Mouse (Mus musculus): ENCODE data around the gene Efcab2. TPM values are rescaled to one million over a fixed set of nuclear protein-coding genes. Genes with fewer than 3 reads are reported as not detected.

Gene Efcab2
- polyA plus RNA-seq, 1 experiment, result 0.38 TPM

DNA sequence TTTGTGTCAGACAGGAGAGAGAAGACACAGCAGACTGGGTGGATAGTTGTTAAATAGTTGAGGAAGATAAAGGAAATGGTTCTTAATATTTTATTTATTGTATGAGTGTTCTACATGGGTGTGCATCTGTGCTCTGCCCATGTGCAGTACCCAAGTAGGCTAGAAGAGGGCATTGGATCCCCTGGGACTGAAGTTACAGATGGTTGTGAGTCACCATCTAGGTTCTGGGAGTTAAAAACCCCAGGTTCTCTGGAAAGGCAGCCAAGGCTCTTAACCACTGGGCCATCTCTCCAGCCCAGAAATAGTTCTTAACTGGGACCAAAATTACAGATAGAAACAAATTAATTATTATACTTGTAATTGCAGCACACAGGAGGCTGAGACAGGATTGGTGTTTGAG, 30.5 kb upstream of the Efcab2 start:
- H3K4me3 ChIP-seq (replicated peaks), result no peak overlapping the region
- peaks cover 1% of the 10 kb centered on the region for H3K36me3 ChIP-seq (replicated peaks; ENCODE audit: low read length)
- H3K27me3 ChIP-seq (replicated peaks), result no peaks in the 10 kb centered on the region
- peaks cover 42% of the 10 kb centered on the region for H3K4me1 ChIP-seq
- no peak for TF ChIP-seq GATA1 (IDR thresholded peaks at IDR 0.05; ENCODE audit: borderline replicate concordance, low read length)
- TF ChIP-seq FLI1 (IDR thresholded peaks at IDR 0.05; ENCODE audit: low read length), result no peak
- no peaks in the 10 kb centered on the region for H3K9me3 ChIP-seq

DNA sequence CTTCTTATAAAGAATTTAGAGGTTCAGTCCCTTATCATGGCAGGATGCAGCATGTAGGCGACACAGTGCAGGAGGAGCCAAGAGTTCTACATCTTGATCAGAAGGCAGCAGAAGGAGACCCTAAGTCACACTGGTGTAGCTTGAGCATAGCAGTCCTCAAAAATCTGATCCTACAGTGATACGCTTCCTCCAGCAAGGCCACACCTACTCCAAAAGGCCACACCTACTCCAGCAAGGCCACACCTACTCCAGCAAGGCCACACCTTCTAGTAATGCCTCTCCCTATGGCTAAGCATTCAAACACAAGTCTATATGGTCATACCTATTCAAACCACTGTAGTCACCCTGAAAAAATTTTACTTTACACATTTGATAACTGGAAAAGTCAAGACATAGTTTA, 29.8 kb upstream of the Efcab2 start:
- Histone ChIP-seq H3K36me3 (replicated peaks; ENCODE audit: low read length) (no peaks in the 10 kb centered on the region), H3K27me3 (replicated peaks) (no peaks in the 10 kb centered on the region), H3K4me1 (peaks cover 40% of the 10 kb centered on the region), H3K4me3 (replicated peaks) (no peak overlapping the region), H3K9me3 (no peaks in the 10 kb centered on the region)
- no peak for TF ChIP-seq GATA1 (IDR thresholded peaks at IDR 0.05; ENCODE audit: borderline replicate concordance, low read length)

DNA sequence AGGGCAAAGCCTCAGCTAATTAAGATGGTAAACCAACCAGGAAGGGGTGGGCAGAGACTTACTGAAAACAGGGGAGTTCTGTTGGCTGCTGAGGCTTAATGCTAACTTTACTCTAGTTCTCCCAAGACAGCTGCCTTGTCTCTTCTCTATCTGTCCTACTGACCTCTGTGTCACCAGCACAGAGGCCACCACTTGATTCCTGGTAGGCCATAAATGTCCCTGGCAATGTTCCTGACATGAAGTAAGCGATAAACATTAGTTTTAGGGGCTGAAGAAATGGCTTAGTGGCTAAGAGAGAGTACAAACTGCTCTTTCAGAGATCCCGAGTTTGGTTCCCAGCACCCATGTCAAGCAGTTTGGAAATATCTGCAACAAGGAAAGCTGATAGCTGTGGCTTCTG, 29.0 kb upstream of the Efcab2 start:
- Histone ChIP-seq H3K27me3 (replicated peaks) (no peaks in the 10 kb centered on the region), H3K4me1 (peaks cover 40% of the 10 kb centered on the region), H3K36me3 (replicated peaks; ENCODE audit: low read length) (no peaks in the 10 kb centered on the region), H3K9me3 (no peaks in the 10 kb centered on the region), H3K4me3 (replicated peaks) (no peak overlapping the region)
- TF ChIP-seq FLI1 (IDR thresholded peaks at IDR 0.05; ENCODE audit: low read length) (no peak), GATA1 (IDR thresholded peaks at IDR 0.05; ENCODE audit: borderline replicate concordance, low read length) (no peak)

DNA sequence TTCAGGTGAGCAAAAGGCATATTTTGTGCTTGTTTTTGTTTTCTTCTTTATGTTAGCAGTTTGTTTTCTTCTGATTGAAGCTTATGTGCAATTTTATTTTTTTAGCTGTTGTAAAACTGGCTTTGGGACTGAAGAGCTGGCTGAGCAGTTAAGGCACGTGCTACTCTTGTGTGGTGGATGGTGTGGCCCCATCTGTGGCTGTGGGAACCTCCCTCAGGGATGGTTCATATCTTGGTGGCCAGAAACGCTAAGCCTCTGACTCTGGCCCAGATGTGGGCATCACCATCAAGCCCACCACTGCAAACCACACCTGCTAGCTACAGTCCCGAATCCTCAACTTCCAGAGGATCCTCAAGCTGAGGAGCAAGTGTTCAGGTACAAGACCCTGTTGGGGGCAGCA, 27.8 kb upstream of the Efcab2 start:
- no peaks in the 10 kb centered on the region for H3K27me3 ChIP-seq (replicated peaks)
- TF ChIP-seq GATA1 (IDR thresholded peaks at IDR 0.05; ENCODE audit: borderline replicate concordance, low read length) (no peak), FLI1 (IDR thresholded peaks at IDR 0.05; ENCODE audit: low read length) (no peak)
- H3K4me3 ChIP-seq (replicated peaks), result no peak overlapping the region
- peaks cover 33% of the 10 kb centered on the region for H3K4me1 ChIP-seq
- no peaks in the 10 kb centered on the region for H3K9me3 ChIP-seq
- H3K36me3 ChIP-seq (replicated peaks; ENCODE audit: low read length), result no peaks in the 10 kb centered on the region

DNA sequence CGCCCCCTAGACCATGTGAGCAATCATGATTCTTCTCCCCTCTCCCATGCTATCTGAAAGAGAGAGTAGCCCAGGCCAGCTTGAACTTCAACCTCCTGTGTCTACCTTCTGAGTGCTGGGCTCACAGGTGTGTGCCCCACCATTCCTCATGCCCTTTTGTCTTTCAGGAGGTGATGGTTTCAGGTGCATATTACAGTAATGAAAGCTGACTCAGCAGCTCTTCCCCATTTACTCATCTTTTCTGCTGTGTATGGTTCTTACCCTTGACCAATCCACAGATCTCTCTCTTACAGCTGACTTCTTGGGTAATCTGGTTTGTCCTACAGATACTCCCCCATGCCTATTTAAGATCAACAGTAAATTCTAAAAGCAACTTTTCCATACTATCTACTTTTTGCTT, 26.7 kb upstream of the Efcab2 start:
- Histone ChIP-seq H3K4me3 (replicated peaks) (no peak overlapping the region), H3K4me1 (peaks cover 31% of the 10 kb centered on the region), H3K9me3 (no peaks in the 10 kb centered on the region), H3K36me3 (replicated peaks; ENCODE audit: low read length) (no peaks in the 10 kb centered on the region), H3K27me3 (replicated peaks) (no peaks in the 10 kb centered on the region)
- no peak for TF ChIP-seq GATA1 (IDR thresholded peaks at IDR 0.05; ENCODE audit: borderline replicate concordance, low read length)
- TF ChIP-seq FLI1 (IDR thresholded peaks at IDR 0.05; ENCODE audit: low read length), result no peak

DNA sequence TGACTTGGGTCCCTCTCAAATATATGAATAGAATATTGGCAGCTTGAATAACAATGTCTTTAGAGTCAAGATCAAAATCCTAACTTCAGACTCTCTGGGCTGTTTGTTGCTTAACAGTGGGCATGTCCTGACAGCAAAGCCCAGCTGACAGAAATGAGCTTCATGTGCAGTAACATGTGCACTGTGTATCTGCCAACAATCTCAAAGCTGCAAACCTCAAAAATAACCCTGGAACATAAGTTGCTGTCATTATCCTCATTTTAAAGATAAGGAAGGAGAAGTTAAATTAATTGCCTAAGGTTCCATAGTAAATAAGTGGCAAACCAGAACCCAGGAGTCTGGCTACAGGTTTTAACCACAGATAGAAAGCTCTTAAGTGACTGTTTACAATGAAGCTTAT, 23.7 kb upstream of the Efcab2 start:
- Histone ChIP-seq H3K36me3 (replicated peaks; ENCODE audit: low read length) (no peaks in the 10 kb centered on the region), H3K4me1 (peaks cover 15% of the 10 kb centered on the region; the same call in 1 of the 2 replicates), H3K9me3 (no peaks in the 10 kb centered on the region), H3K4me3 (replicated peaks) (no peak overlapping the region), H3K27me3 (replicated peaks) (no peaks in the 10 kb centered on the region)
- TF ChIP-seq FLI1 (IDR thresholded peaks at IDR 0.05; ENCODE audit: low read length), result no peak
- TF ChIP-seq GATA1 (IDR thresholded peaks at IDR 0.05; ENCODE audit: borderline replicate concordance, low read length), result no peak

DNA sequence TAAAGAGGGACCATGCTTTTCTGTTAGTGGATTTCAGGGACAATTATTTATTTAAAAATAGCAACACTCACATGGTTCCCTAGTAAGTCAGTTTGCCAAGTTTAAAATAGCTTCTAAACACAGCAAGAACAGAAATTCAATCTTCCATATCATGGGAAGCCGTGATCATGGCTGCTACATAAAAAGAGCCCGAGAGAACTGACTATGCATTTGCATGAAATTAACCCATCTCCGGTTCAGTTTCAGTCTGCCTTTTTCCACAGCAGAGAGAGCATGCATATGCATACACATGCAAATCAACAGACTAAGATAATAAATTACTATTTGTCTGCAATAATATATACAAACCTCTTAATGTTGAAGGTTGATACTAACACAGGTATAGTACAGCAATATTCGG, 17.1 kb upstream of the Efcab2 start:
- Histone ChIP-seq H3K27me3 (replicated peaks) (no peaks in the 10 kb centered on the region), H3K4me1 (peaks cover 25% of the 10 kb centered on the region), H3K9me3 (no peaks in the 10 kb centered on the region), H3K36me3 (replicated peaks; ENCODE audit: low read length) (no peaks in the 10 kb centered on the region), H3K4me3 (replicated peaks) (no peak overlapping the region)
- TF ChIP-seq FLI1 (IDR thresholded peaks at IDR 0.05; ENCODE audit: low read length) (no peak), GATA1 (IDR thresholded peaks at IDR 0.05; ENCODE audit: borderline replicate concordance, low read length) (no peak)

DNA sequence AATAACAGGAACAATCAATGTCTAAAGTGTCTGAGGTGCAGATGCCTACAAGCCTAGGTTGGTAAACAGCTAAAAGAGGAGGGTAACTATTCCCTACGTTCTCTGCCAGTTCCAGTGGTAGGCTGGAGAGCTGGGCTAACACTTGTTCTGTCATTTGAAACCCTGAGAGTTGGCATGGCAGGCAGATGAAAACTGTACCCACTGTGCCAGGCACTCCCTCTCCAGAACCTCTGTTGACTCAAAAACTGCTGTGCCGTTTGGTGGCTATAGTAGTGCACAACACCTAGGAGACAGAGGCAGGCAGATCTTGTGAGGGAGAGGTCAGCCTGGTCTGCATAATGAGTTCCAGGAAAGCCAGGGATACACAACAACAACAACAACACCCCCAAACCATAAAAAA, 16.5 kb upstream of the Efcab2 start:
- TF ChIP-seq FLI1 (IDR thresholded peaks at IDR 0.05; ENCODE audit: low read length) (no peak), GATA1 (IDR thresholded peaks at IDR 0.05; ENCODE audit: borderline replicate concordance, low read length) (no peak)
- no peaks in the 10 kb centered on the region for H3K9me3 ChIP-seq
- no peaks in the 10 kb centered on the region for H3K27me3 ChIP-seq (replicated peaks)

DNA sequence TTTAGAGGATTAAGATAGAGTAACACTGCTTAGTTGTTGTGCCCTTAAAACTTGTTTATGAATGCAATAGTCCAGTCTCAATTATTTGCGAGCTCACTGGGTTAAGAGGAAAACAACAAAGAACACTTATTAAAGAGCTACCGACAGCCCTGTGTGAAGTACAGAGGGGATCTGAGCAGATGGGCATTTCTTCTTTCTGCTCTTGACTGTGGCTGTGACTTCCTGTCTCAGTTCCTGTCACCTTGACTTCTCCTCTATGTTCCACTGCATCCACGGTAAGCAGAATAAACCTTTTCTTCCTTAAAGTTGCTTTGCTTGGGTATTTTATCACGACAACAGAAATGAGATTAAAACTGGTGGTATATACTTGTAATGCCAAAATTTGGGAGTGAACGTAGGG, 12.9 kb upstream of the Efcab2 start:
- peaks cover 10% of the 10 kb centered on the region for H3K9me3 ChIP-seq
- H3K4me1 ChIP-seq, result peaks cover 25% of the 10 kb centered on the region
- TF ChIP-seq GATA1 (IDR thresholded peaks at IDR 0.05; ENCODE audit: borderline replicate concordance, low read length), result no peak
- no peak for TF ChIP-seq FLI1 (IDR thresholded peaks at IDR 0.05; ENCODE audit: low read length)
- H3K36me3 ChIP-seq (replicated peaks; ENCODE audit: low read length), result no peaks in the 10 kb centered on the region
- no peaks in the 10 kb centered on the region for H3K27me3 ChIP-seq (replicated peaks)
- H3K4me3 ChIP-seq (replicated peaks), result no peak overlapping the region

More for the DNA sequence above, 16.5 kb upstream of the Efcab2 start:
- no peaks in the 10 kb centered on the region for H3K36me3 ChIP-seq (replicated peaks; ENCODE audit: low read length)
- H3K4me1 ChIP-seq, result peaks cover 25% of the 10 kb centered on the region
- no peak overlapping the region for H3K4me3 ChIP-seq (replicated peaks)

DNA sequence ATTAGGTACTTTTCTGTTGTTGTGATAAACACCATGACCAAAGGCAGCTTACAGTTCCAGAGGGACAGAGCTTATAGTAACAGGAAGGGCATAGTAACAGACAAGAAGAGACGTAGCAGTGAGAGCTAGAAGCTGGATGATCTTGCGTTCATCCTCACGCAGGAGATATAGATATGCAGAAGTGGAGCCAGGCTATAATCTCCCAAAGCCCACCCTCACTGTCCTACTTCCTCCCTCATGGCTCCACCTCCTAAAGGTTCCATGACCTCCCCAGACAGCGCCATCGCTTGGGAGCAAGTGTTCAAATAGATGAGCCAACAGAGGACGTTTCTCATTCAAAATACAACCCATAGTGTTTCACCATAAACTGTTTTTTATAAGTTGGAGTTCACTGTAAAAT, 10.8 kb upstream of the Efcab2 start:
- Histone ChIP-seq H3K27me3 (replicated peaks) (peaks cover 2% of the 10 kb centered on the region), H3K4me3 (replicated peaks) (no peak overlapping the region), H3K4me1 (peaks cover 20% of the 10 kb centered on the region), H3K36me3 (replicated peaks; ENCODE audit: low read length) (no peaks in the 10 kb centered on the region), H3K9me3 (peaks cover 14% of the 10 kb centered on the region)
- no peak for TF ChIP-seq GATA1 (IDR thresholded peaks at IDR 0.05; ENCODE audit: borderline replicate concordance, low read length)
- no peak for TF ChIP-seq FLI1 (IDR thresholded peaks at IDR 0.05; ENCODE audit: low read length)

DNA sequence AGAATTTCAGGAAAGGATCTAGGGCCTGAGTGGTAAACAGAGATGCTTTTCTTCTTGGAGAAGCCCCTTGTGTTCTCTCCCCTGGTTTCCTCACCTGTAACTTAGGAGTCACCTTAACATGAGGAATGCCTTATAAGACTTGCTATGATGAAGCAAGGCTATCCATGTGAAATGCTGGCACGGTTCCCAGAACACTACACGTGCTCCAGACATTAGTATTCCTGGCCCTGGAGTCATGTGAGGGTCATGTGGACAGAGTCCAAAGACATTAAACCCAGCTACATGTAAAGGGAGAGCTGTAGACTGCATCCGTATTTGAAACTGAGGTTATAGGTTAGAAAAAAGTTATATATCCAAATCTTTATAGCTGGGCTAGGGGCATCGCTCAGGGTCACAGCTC, 9.5 kb upstream of the Efcab2 start:
- peaks cover 14% of the 10 kb centered on the region for H3K9me3 ChIP-seq
- no peak for TF ChIP-seq GATA1 (IDR thresholded peaks at IDR 0.05; ENCODE audit: borderline replicate concordance, low read length)
- H3K4me3 ChIP-seq (replicated peaks), result no peak overlapping the region
- peaks cover 13% of the 10 kb centered on the region for H3K4me1 ChIP-seq
- H3K36me3 ChIP-seq (replicated peaks; ENCODE audit: low read length), result no peaks in the 10 kb centered on the region
- H3K27me3 ChIP-seq (replicated peaks), result peaks cover 2% of the 10 kb centered on the region

Data from megakaryocyte, embryonic 14.5 days (primary cell).